Mouse (Mus musculus) frontal cortex, postnatal 14 days (tissue): ENCODE results near the gene Olfr1131.
"Not testable (repeated sequence)": the region's sequence is repeated elsewhere in the genome, so short reads cannot be mapped to it uniquely, and the experiment has no call there.

ENCODE experiments used
- DNase-seq, 2 experiments: peaks; one replicate each; pipeline ENCODE4 v3.0.0; 2022; ENCODE audit warnings: low spot score in 2 of 2

Gene Olfr1131

DNA sequence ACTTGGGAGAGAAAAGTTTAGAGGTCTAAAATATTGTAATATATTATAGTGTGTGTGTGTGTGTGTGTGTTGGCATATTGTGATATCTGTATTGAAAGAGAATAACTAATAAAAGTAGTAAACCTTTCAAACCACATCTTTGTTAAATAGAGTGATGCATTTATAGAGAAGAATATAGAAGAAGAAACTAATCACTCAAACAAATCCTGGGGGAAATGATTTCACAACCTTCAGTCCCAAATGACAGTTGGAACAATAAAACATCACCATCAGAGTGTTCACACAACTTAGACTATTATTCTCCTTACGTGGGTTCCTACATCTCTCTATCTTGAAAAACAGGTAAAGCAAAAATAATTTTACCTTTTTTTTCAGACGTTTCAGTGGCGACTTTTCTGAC, at the start of gene Olfr1131:
TSS of gene Olfr1131 (plus strand) at position 301 of the 400 bp plus-strand sequence.
- DNase-seq, result no peak

DNA sequence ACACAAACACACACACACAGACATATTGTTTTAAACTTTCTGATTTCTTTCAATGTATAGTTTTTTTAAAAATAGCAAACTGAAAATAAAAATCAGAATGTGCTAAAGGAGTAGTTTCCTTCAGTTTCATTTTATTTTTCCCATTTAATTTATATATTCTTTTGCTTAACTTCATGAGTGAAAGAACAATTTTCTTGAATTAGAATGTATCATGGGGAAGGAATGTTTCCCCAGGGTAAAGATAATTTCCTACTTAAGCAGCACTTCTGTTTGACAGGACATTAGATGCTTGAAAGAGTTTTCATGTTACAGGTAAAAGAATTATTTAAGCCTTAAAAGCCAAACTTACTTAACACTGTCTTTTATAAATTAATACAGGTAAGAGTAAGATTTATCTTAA, 21.0 kb upstream of the Olfr1131 start, which contains the start of gene Olfr1130:
TSS of gene Olfr1130 (plus strand) at position 301 of the 400 bp plus-strand sequence.
- not testable (repeated sequence) for DNase-seq

DNA sequence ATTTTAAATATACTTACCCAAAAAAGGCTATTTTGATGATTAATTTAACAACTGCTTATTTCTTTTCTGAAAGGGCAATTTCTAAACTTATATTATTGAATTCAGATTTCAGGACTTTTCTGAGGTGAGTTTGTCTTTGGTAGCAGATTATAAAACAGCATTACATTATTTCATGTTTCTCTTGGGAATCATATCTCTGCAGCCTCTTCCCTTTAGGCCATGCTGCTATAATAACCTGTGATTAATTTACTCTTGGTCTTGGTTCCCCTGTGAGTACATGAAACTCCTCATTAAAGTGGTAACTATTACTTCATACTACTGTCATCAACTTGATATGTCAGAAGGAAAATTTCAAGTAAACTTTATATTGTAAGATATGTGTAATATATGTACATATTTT, 10.5 kb downstream of the Olfr1131 start, which contains the start of gene Olfr1132:
TSS of gene Olfr1132 (minus strand) at position 101 of the 400 bp plus-strand sequence.
- DNase-seq, result no peak

DNA sequence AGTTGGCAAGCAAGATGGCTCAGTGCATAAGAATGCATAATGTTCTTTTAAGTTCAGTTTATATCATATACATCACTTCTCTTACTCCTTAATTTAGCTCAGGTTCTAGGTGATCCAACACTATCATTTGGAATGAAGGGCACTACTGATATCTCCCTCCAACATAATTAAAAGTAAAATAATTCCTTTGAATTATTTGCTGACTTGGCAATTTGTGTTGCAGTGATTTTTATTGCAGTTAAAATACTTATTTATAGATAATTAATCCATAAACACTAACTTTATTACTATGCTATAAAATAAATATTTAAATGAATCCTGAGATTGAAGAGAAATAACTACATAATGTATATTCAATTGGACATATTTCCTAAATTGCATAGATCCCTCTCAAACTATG, 15.5 kb downstream of the Olfr1131 start:
- no peak for DNase-seq

DNA sequence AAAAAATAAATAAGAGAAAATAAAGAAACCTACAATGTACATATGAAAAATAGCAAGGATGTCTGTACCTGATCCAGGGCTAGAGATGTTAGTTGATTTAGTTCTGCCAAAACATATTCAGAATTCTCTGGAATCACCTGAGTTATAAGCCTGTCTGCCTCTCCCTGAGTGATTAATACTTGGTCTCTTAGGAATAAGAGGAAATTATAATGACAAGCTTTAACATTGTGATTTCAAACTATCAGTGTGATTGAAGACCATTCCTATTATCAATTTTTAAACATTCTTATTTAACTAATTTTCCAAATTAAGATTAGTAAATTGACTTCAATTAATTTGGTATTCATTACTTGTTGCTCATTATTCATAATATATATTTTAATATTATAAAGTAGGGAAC, 20.4 kb downstream of the Olfr1131 start, which contains the start of gene Olfr1133:
TSS of gene Olfr1133 (minus strand) at position 101 of the 400 bp plus-strand sequence.
- no peak for DNase-seq

DNA sequence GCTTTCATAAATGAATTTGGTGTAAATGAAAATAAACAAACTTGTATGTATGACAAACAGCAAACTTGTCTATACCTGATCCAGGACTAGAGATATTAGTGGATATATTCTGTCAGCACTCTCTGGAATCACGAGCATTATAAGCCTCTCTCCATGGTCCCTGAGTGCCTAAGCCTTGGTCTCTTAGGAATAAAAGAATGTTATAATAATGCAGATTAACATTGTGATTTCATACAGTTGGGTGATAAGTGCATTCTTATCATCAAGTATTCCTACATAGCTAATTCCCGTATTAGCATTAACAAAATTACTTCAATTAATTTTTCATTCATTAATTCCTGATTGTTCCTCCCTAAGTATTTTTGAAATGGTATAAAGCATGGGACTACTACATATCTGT, 31.5 kb downstream of the Olfr1131 start, which contains the start of gene Olfr1134:
TSS of gene Olfr1134 (minus strand) at position 101 of the 400 bp plus-strand sequence.
- DNase-seq, result no peak

DNA sequence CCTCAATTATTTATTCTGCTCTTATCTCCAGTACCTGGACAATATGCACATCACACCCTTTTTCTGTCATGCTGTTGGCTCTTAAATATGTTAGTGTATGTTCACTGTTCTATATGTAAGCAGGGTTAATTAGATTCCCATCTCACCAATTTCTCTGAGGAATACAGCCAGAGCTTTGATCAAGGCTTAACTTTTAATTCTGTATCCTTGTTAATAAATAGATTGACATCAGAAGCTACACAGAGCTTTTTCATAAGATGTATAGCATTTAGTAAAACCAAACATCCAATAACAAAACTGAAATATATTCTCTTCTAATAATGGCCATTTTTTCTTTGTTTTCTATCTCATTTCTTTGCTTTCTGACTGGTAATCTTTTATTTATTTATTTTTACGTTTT, 46.7 kb downstream of the Olfr1131 start, which contains the start of gene Olfr1135:
TSS of gene Olfr1135 (minus strand) at position 101 of the 400 bp plus-strand sequence.
- DNase-seq, result no peak
